Mouse (Mus musculus): ENCODE measurements around the gene Cldn15.
A peak's percentile ranks its signal among the peaks of the same experiment; 100 is the strongest.

Gene Cldn15

DNA sequence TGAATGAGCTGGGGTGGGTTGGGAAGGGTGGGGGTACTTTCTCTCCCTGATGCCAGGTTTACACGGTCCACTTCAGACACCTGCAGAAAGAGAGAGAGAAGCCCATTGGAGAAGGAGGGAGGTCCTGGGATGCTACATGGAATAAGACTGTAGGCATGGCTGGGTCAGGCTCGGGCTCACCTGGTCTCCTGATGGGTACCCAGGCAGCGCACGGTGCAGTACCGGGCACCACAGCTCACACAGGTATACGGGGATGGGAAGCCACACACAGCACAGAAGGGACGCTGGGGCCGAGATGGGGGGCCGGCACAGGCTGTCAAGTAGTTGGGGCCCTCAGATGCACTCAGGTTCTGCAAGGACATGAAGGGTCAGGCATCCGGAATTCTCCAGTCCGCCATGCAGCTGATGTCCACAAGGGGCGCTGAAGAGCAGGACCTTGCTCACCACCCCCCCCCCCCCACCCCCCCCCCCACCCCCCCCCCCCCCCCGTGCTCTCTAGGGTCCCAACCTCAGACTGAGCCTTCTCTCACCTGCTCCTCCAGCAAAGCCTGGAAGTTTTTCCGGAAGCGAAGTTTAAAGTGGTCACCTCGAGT, 16.0 kb downstream of the Cldn15 start:
- no peak for DNase-seq (ENCODE audit: low spot score in 2 of 2)

DNA sequence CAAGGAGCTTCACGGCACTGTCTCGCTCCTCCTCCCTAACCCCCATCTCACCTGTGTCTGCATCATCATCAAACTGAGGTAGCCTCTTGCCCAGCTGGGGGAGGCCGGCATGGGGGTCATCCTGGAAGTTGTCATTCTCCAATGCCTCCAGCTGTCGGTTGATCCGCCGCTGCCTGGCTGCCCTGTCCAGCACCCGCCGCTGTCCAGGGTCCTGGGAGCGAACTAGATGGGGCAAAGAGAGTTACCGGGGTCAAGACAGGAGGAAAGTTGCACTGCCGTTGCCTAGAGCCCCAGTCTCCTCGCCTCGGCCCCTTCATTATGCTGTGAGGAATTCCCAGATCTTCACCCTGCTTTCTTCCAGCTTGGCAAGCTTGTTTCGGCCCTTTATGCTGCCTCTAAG, 18.4 kb downstream of the Cldn15 start:
- DNase-seq (ENCODE audit: low spot score in 2 of 2): no peak

DNA sequence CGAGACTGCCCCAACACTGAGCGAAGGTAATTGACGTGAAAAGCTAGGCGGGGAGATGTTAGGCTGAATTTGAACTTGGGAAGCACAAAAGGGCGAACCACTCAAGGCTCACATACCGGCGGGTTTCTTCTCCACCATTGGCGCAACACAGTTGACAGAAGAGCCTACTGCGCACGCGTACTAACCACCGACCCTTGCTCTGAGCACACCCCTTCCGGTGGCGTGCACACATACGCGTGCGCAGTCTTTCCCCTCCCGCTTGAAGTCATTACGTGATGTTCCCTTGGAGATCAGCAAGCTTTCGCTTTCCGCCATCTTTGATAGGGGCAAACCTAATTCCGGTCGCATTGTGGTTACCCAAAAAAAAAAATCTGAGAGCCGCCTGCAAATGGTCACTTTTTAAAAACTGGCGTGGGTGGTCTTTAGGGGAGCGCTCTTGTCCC, 20.3 kb downstream of the Cldn15 start, which contains the start of gene Plod3:
Plod3 (plus strand) TSS at position 325 of the 443 bp plus-strand sequence.
- DNase-seq (ENCODE audit: low spot score in 2 of 2): peak; percentile 93 to 96

DNA sequence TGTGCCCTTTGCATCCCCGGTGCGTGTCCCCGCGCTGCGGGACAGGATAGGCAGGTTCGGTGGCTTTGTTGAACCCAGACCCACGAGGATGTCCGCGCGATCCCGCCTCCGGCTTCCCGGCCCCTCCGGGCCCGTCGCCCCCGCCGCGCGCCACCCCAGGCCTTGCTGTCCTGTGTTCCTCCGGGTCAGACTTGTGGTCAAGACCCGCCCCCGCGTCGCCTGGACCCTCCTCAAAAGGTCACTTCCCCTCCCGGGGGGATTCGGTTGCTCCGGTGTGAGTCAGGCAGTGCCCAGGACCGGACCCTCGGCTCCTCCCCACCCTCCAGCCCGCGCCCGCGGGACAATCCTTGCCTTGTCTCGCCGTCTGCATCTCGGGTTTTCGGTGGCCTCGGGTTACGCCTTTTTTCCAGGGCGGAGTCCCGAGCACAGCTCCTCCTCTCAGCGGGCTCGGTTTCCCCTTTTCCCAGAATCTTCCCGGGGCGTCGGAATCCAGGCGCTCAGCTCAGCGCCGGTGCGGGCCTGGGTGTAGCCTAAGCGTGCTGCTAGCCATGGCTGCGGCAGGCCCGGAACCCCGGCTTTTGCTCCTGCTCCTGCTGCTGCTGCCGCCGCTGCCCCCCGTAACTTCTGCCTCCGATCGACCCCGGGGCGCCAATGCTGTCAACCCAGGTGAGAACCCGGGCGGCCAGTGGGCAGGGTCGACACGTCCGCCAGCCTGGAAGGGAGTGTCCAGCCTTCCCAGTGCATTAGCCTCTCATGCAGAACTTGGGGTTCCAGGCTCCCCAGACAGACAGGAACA, 20.9 kb downstream of the Cldn15 start:
- DNase-seq (ENCODE audit: low spot score in 2 of 2): peak; percentile 70 to 76

DNA sequence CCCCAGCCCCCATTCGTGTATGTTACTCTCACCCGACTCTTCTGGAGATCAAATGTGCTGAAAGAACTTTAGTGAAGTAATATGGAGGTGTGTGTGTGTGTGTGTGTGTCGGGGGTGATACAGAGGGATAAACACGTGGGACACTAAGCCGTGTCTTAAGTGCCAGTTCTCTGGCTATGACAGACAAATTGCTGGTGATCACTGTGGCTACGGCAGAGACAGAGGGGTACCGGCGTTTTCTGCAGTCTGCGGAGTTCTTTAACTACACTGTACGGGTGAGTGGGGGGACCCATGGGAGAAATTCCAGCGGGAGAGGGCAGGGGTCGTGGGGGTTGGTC, 21.5 kb downstream of the Cldn15 start, which contains the start of gene Znhit1:
Znhit1 (minus strand) TSS at position 88 of the 338 bp plus-strand sequence.
- DNase-seq (ENCODE audit: low spot score in 2 of 2): no peak

DNA sequence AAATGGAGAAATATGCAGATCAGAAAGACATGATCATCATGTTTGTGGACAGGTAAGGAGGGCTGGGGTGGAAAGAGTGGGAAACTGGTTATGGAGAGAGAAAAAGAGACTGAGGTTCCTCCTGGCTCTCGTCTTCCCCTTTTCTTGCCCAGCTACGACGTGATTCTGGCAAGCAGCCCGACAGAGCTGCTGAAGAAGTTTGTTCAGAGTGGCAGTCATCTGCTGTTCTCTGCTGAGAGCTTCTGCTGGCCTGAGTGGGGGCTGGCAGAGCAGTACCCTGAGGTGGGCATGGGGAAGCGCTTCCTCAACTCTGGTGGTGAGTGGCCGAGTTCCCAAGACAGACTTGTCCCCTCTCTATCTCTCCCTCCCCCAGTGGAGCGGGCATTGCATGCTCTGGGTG, 22.0 kb downstream of the Cldn15 start:
- no peak for DNase-seq (ENCODE audit: low spot score in 2 of 2)

DNA sequence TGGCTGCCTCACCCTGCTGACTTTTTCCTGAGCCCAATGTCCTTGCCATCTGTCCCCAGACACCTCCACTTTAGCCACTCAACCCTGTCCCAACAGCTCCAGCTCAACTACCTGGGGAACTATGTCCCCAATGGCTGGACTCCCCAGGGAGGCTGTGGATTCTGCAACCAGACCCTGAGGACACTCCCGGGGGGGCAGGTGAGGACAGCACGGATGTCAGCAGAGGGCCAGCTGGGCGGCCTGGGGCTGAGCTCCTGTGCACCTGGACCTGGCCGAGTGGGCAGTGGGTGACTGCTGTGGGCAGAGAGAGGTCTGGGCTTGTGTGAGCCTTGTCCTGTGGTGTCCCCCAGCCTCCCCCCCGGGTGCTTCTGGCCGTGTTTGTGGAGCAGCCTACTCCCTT, 23.4 kb downstream of the Cldn15 start:
- DNase-seq (ENCODE audit: low spot score in 2 of 2): no peak

DNA sequence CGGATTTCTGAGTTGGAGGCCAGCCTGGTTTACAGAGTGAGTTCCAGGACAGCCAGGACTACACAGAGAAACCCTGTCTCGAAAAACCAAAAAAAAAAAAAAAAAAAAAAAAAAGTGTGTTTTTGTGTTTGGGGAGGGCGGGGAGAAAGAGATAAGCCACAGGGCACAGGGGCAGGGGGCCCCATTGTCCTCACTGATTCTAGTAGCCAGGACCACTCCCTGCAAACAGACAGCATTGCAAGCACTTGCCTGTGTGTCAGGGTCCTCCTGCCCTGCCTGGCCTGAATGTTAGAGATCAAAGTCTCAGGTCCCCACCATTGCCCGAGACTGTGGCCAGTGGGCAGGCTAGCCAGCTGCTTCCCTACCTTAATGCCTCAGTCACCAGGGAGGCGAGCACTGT, 33.0 kb downstream of the Cldn15 start:
- no peak for DNase-seq (ENCODE audit: low spot score in 2 of 2)

DNA sequence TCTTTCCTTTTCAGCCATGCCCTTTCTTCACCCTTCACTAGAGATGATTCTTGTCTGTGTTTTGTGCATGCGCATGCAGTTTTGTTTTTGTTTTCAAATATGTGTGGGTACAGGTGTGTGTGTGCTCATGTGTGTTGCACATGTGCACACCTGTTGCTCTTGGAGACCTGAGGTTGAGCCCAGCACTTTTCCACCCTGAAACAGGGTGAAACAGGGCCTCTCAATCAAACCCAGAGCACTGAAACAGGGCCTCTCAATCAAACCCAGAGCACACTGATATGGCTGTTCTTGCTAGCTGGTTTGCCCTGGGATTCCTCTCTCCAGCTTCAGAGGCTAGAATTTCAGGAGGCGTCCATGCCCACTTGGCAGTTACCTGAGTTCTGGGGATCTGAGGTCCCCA, 34.2 kb downstream of the Cldn15 start:
- no peak for DNase-seq (ENCODE audit: low spot score in 2 of 2)

DNA sequence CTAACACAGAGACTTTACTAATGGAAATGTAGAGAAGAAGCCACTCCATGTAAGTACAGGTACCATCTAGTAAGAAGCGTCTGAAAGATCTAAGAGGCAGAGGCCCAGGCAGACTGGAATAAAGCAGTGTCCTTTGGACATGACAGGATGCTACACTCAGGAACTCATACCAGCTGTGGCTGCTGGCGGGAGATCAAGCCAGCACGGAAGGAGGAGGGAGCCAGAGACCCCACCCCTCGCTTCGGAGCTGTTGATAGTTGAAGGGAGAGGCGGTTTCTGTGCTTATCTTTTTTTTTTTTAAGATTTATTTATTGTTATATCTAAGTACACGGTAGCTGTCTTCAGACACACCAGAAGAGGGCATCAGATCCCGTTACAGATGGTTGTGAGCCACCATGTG, 40.9 kb downstream of the Cldn15 start:
- DNase-seq (ENCODE audit: low spot score in 2 of 2): no peak

DNA sequence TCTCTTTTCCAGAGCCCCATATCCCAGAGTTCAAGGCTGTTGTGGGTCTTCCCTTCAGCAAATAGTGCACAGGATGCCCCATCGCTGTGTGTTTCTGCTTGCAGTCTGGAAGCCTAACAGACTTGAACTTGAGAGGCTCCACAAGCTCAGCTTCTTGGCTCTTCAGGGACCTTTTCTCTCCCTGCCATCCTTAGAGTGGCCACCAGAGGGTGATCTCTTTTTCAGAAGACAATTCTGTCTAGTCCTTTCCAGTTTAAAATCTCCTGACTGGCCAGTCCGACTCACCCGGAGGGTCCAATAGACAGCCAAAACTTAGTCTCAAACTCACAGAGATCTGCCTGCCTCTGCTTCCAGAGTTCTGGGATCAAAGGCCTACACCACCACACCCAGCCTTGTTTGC, 43.6 kb downstream of the Cldn15 start:
- DNase-seq (ENCODE audit: low spot score in 2 of 2): no peak

DNA sequence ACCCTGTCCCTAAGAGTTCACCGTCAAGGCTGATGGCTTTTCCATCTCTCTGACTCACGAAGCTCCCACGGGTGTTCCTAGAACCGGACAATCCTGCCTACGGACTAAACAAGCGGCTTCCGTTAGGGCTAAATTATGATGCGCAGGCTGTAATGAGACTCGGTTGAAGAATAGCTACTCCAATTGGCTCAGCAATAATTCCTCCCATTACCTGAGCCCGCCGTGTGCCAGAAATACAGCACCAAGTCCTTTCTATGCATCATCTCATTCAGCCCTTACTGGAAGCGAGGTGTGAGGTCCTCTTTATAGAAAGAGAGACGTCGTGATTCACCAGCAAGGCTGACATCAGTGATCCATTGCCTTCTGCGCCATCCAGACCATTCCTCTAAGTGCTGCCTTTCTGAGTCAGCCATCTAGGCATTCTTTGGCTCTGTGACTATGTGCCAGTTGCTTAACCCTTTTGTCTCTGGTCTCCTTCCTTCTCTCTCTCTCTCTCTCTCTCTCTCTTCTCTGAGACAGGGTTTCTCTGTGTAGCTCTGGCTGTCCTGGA, 46.1 kb downstream of the Cldn15 start:
- no peak for DNase-seq (ENCODE audit: low spot score in 2 of 2)

DNA sequence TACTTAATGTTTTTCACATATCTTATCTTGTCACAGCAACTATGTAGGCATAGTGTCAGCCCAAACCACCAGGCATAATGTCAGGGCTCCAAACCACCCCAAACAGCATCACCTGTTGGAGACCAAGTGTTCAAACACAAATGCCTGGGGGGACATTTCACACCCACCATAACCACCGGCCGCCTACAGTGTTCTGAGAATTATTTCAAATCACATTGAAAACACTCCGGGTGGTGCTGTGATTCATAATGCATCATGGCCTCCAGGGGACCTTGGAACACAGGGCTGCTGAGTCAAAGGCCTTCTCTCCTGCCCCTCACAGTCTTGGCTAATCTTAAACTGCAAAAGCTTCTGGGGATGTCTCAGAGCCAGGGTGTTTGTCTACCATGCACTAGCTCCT, 49.5 kb downstream of the Cldn15 start:
- no peak for DNase-seq (ENCODE audit: low spot score in 2 of 2)

DNA sequence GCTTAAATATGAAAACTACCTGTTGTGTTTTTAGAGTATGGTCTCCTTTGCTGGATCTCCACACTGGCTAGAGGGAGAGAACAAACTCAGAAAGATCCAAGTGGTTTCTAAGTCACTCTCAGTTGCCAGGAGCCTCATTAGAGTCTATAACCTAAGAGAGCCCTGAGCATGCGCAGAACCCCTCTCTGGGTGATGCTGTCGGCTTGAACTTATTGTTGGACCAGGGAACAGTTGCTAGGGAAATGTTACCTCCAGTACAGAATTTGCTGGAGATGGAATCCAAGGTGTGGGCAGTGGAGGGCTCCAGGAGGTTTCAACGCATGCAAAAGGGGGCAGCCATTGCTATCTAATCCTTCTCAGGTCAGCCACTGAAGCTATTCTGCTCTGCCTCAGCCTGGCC, 57.9 kb downstream of the Cldn15 start:
- no peak for DNase-seq (ENCODE audit: low spot score in 2 of 2)

DNA sequence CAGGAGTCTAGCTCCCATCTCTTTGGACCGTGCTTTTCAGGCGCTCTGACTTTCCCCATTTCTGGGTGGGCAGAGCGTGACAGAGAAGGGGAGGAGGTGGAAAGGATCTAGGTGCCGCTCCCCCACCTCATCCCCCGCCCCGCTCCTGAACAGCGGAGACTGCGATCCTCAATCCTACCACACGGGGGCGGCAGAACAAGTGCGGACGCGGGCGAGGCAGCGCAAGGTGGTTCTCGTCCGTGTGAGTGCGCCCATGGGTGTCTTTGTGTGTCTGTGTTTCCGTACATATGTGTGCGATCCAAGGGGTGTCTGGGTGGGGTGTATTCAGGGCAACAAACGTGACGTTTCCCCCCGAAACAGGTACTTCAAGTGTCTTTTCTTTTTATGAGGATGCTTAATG, 58.7 kb downstream of the Cldn15 start:
- peak; percentile 52 to 84 for DNase-seq (ENCODE audit: low spot score in 2 of 2)

Measured in urinary bladder, postnatal 4 days (tissue).